Mouse (Mus musculus) mouse trophoblast stem cell (cell line): ENCODE measurements around the gene Cox11.

Experiments
- in situ Hi-C, 2 experiments: fragments of 300-500 bp; cut with MseI, MboI; formaldehyde crosslinking; loops; 2 replicates in 1 of 2; 3 replicates in 1 of 2; pipeline ENCODE4 v1.15.1; 2025

The Cox11 gene

GRCm38 (mm10) chr11:90637440-90638311, at the start of gene Cox11, which contains the start of gene Stxbp4:
Cox11 (plus strand) TSS chr11:90638173.
Stxbp4 (minus strand) TSS chr11:90638084.
- in situ Hi-C loops, result no loop called here

GRCm38 (mm10) chr11:90590996-90591395, 47.0 kb upstream of the Cox11 start:
- in situ Hi-C loops, result no loop called here

DNA sequence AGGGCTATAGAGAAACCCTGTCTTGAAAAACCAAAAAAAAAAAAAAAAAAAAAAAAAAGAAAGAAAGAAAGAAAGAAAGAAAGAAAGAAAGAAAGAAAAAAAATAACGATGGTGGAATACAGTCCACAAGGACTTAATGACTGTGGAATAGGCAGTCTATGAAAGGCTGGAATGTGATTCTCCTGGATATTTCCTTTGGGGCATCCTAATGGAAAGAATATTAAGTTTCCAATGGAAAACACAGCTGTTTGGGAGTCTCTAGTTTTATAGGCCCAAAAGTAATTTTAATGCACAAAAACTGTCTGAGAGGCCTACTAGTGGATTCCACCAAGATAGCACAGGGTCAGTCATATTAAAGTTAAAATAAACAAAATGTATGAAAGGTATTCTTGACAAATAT, 42.1 kb upstream of the Cox11 start:
- in situ Hi-C loops, result no loop called here

DNA sequence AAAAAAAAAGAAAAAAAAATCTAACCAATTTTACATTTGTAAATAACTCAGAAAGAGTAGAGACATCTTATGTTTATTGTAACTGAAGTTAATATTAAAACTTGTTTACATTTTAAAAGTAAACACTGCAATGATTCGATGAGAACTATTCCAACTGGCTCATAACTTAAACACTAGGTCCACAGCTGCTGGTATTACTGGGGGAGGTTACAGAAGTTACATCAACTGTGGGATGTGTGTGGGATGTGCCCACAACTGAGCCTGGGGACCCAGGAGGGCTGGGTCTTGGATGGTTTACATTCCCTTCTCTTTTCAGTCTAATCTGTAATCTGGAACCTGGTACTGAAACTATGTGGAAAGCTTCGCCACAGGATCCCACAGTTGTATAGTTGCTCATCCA, 34.9 kb upstream of the Cox11 start:
- in situ Hi-C loops, result no loop called here

GRCm38 (mm10) chr11:90612118-90612517, 25.9 kb upstream of the Cox11 start:
- in situ Hi-C loops, result loop anchor here (5.0 to 10.0 kb wide), 3 partner anchors 297 to 427 kb away; partner anchors contain the start of gene Gm45716 (in 1 of the 2)

- in situ Hi-C loops, result loop anchor here (5.0 to 10.0 kb wide), 4 partner anchors 252 to 430 kb away; partner anchors contain the start of gene Gm45716 (in 1 of the 2)
These were observed 23.2 kb upstream of the Cox11 start for GRCm38 (mm10) chr11:90614743-90615142.

GRCm38 (mm10) chr11:90616431-90616830, 21.5 kb upstream of the Cox11 start:
- in situ Hi-C loops, result loop anchor here (5.0 to 10.0 kb wide), 3 partner anchors 254 to 432 kb away; partner anchors contain the start of gene Gm45716 (in 1 of the 2)

DNA sequence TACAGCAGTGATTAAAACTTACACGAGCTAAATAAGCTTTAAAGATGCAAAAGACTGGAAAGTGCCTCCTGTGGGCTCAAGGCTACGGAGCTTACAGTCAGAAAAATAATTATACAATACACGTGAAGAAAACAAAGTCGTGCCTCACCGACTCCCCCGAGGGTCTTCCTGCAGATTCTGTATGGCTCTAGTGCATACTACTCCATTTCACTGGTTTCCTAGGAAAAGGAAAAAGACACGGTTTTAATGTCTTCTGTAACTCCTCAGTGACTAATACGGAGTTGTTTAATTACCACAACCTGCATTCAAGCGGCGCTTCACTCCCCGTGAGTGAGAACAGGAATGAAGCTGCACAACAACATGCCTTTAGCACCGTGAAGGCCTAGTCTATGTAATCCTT, 15.9 kb upstream of the Cox11 start:
- in situ Hi-C loops, result loop anchor here in 1 of 2 experiments (5.0 kb wide), 1 partner anchor 305 kb away; no protein-coding TSS in a partner anchor

- in situ Hi-C loops, result loop anchor here in 1 of 2 experiments (5.0 kb wide), 1 partner anchor 305 kb away; no protein-coding TSS in a partner anchor
These were observed 15.5 kb upstream of the Cox11 start for GRCm38 (mm10) chr11:90622500-90622899.

GRCm38 (mm10) chr11:90623477-90623876, 14.5 kb upstream of the Cox11 start:
- in situ Hi-C loops, result loop anchor here in 1 of 2 experiments (5.0 kb wide), 1 partner anchor 306 kb away; no protein-coding TSS in a partner anchor

DNA sequence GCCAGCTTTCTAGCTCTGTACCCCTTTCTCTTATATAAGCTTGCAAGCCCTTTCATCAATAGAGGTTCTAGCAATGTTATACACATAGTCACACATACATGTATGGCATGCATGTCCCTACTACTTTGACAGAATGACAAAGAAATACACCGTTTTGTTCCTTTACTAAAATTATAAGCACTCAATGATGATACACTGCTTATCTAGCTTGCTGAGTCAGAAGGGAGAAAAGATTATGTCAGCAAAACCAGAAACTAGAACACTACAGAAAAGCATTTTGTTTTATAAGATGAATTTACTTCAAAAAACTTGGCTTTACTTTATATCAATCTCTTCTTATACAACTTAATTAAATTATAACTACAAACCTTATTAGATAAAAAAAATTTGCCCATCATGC, 12.8 kb upstream of the Cox11 start:
- in situ Hi-C loops, result no loop called here

GRCm38 (mm10) chr11:90627751-90628150, 10.2 kb upstream of the Cox11 start:
- in situ Hi-C loops, result no loop called here

- in situ Hi-C loops, result no loop called here
These were observed 5.5 kb upstream of the Cox11 start for GRCm38 (mm10) chr11:90632480-90632879.

DNA sequence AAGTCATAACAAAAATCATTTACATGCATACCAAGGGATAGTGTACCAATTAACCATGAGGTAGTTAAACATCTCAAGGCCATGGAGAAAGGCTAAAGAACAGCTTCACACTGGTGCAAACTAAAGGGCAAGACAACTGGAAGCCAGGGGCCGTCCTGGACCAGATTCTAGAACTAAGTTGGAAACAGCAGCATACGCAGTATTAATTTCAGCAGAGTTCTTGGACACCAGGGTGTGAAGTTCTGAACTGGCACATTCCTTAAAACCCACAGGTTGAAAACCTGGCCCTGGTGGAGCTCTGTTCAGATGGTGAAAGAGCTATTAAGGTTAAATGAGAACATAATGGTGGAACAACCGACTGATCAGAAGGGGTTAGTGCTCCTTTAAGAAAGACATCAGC, 3.3 kb upstream of the Cox11 start:
- in situ Hi-C loops, result no loop called here

DNA sequence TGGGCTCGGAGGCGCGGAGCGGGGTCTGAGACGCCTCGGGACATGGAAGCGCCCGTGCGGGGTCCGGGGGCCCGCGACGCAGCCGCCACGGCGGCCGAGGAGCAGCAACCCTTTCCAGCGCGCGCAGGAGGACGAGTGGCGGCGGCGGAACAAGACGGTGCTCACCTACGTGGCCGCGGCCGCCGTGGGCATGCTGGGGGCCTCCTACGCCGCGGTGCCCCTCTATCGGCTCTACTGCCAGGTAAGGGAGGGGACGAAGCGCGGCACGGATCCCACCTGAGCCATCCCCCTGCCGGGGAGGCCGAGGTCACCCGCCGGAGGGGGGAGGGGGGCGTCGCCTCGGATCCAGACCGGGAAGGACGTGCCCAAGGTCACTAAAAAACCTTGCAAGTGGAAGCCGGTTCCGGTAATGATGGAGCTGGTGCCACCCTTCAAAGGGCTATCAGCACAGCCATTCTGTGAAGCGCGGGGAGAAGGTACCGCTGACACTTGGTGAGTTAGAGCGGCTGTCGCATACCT, 398 bp downstream of the Cox11 start:
- in situ Hi-C loops, result no loop called here

- in situ Hi-C loops, result no loop called here
These were observed 11.8 kb downstream of the Cox11 start for GRCm38 (mm10) chr11:90649777-90650176.

- in situ Hi-C loops, result no loop called here
These were observed 12.4 kb downstream of the Cox11 start for GRCm38 (mm10) chr11:90650231-90650885.

- in situ Hi-C loops, result no loop called here
These were observed 14.6 kb downstream of the Cox11 start for GRCm38 (mm10) chr11:90652603-90653002.

DNA sequence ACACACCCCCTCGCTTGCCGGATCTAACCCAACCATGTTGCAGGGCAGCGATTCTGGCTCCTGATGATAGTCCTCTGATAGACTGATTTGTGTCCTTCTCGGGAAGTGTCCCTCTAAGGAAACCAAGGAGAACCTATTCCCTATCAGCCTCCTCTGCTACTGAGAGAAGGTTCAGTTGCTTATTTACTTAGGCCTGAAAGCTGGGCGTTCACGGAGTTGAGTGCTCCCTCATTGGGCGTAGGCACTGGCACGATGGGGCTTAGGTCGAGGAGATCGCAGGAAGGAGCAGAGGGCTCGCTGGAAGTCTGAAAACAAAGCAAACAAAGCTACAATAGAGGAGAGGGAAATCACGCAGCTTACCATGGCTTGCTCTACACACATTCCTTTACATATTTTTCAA, 19.6 kb downstream of the Cox11 start:
- in situ Hi-C loops, result no loop called here

- in situ Hi-C loops, result no loop called here
These were observed 22.7 kb downstream of the Cox11 start for GRCm38 (mm10) chr11:90660662-90661061.

- in situ Hi-C loops, result no loop called here
These were observed 25.1 kb downstream of the Cox11 start for GRCm38 (mm10) chr11:90663052-90663451.
